Mouse (Mus musculus) intestine, embryonic 14.5 days (tissue): Measurements from ENCODE around the gene Olfr801. TPM values are rescaled to one million over a fixed set of nuclear protein-coding genes. Genes with fewer than 3 reads are reported as not detected.

ENCODE experiments used
- ATAC-seq: fragments of 200-750 bp; cut with Nextera tagmentation; replicated peaks from 2 replicates; pipeline ENCODE4 v1.8.0; 2017; ENCODE audit warnings: low read depth, moderate number of reproducible peaks, moderate TSS enrichment, moderate library complexity; ENCODE audit not compliant: low FRiP score, low TSS enrichment
- DNase-seq: peaks from one replicate; pipeline ENCODE4 v3.0.0-alpha.2; 2018; ENCODE audit warnings: low spot score
- H3K27ac ChIP-seq: fragments of 300-500 bp; sonication (generic); 2 replicates; pipeline ENCODE4 v1.5.1; 2014; ENCODE audit warnings: low read depth, mild to moderate bottlenecking, control low read depth
- H3K27me3 ChIP-seq: fragments of 300-500 bp; sonication (generic); replicated peaks from 2 replicates; pipeline ENCODE4 v1.6.1; 2014; ENCODE audit warnings: low read length, control low read depth; ENCODE audit not compliant: control insufficient read depth, insufficient read depth
- H3K36me3 ChIP-seq: fragments of 300-500 bp; sonication (generic); 2 replicates; pipeline ENCODE4 v1.6.1; 2014; ENCODE audit warnings: low read length, control low read depth; ENCODE audit not compliant: control insufficient read depth, insufficient read depth
- H3K4me1 ChIP-seq: fragments of 300-500 bp; sonication (generic); replicated peaks from 2 replicates; pipeline ENCODE4 v1.6.1; 2014; ENCODE audit warnings: low read length, control low read depth, mixed read lengths; ENCODE audit not compliant: control insufficient read depth, insufficient read depth
- H3K4me2 ChIP-seq: fragments of 300-500 bp; sonication (generic); 2 replicates; pipeline ENCODE4 v1.6.1; 2014; ENCODE audit warnings: low read length
- H3K4me3 ChIP-seq: fragments of 300-500 bp; sonication (generic); 2 replicates; pipeline ENCODE4 v1.5.1; 2014; ENCODE audit warnings: low read depth, low read length, control low read depth, mixed read lengths
- H3K9ac ChIP-seq: fragments of 300-500 bp; sonication (generic); 2 replicates; pipeline ENCODE4 v1.6.1; 2014; ENCODE audit warnings: mild to moderate bottlenecking, low read length
- H3K9me3 ChIP-seq: fragments of 300-500 bp; sonication (generic); 2 replicates; pipeline ENCODE4 v1.6.1; 2016; ENCODE audit warnings: low read length, control low read depth; ENCODE audit not compliant: control insufficient read depth
- WGBS: fragments of 180-500 bp; shearing (Covaris S2); extraction: QIAGEN DNeasy Blood & Tissue Kit; methylation state at CpG from one replicate; pipeline ENCODE4 v1.1.7; 2014; 5-methylcytosine and 5-hydroxymethylcytosine counted together
- polyA plus RNA-seq: library from polyadenylated mRNA; unstranded; fragments of >200 nt; fragmentation: Nextera tagmentation; extraction: Ambion mirVana; gene quantifications from 2 replicates; pipeline ENCODE4 v1.2.1, GENCODE M21; 2014

Olfr801 gene
- polyA plus RNA-seq, 1 experiment from 2014 or later = not detected

GRCm38 (mm10) chr10:129621724-129622123 is 51.9 kb downstream of the Olfr801 start:
- H3K4me2 ChIP-seq = no peak overlapping the region
- DNase-seq (no peak), ATAC-seq (no peak)
- H3K4me1 ChIP-seq = no peaks in the 10 kb centered on the region
- WGBS = 24% methylated on average over 1 of the region's 1 CpGs
- H3K27ac ChIP-seq = no peak overlapping the region
- no peak overlapping the region for H3K4me3 ChIP-seq
- H3K9ac ChIP-seq = no peak overlapping the region
- H3K9me3 ChIP-seq = no peaks in the 10 kb centered on the region
- no peaks in the 10 kb centered on the region for H3K36me3 ChIP-seq
- no peaks in the 10 kb centered on the region for H3K27me3 ChIP-seq

Other genes starting within 250 kb of the Olfr801 start
- not detected in 2 replicates for gene Olfr786, start 246.6 kb downstream of the Olfr801 start, polyA plus RNA-seq
- not detected in 2 replicates for gene Olfr787, start 212.0 kb downstream of the Olfr801 start, polyA plus RNA-seq
- not detected in 2 replicates for gene Olfr788, start 202.9 kb downstream of the Olfr801 start, polyA plus RNA-seq
- gene Olfr789, start 189.1 kb downstream of the Olfr801 start, polyA plus RNA-seq = not detected in 2 replicates
- not detected in 2 replicates for gene Olfr790, start 175.4 kb downstream of the Olfr801 start, polyA plus RNA-seq
- gene Olfr791, start 152.1 kb downstream of the Olfr801 start, polyA plus RNA-seq = not detected in 2 replicates
- not detected in 2 replicates for gene Olfr792, start 134.7 kb downstream of the Olfr801 start, polyA plus RNA-seq
- not detected in 2 replicates for gene Olfr794, start 106.2 kb downstream of the Olfr801 start, polyA plus RNA-seq
- not detected in 2 replicates for gene Olfr796, start 61.3 kb downstream of the Olfr801 start, polyA plus RNA-seq
- not detected in 2 replicates for gene Olfr798, start 45.9 kb downstream of the Olfr801 start, polyA plus RNA-seq
- gene Olfr799, start 36.4 kb downstream of the Olfr801 start, polyA plus RNA-seq = not detected in 2 replicates
- not detected in 2 replicates for gene Olfr800, start 16.2 kb downstream of the Olfr801 start, polyA plus RNA-seq
- not detected in 2 replicates for gene Olfr802, start 14.3 kb upstream of the Olfr801 start, polyA plus RNA-seq
- not detected in 2 replicates for gene Olfr803, start 20.4 kb upstream of the Olfr801 start, polyA plus RNA-seq
- gene Olfr804, start 29.3 kb upstream of the Olfr801 start, polyA plus RNA-seq = not detected in 2 replicates
- not detected in 2 replicates for gene Olfr805, start 55.5 kb upstream of the Olfr801 start, polyA plus RNA-seq
- gene Olfr806, start 68.1 kb upstream of the Olfr801 start, polyA plus RNA-seq = not detected in 2 replicates
- gene Olfr807, start 83.9 kb upstream of the Olfr801 start, polyA plus RNA-seq = not detected in 2 replicates
- not detected in 2 replicates for gene Olfr808, start 91.6 kb upstream of the Olfr801 start, polyA plus RNA-seq
- gene Olfr809, start 100.8 kb upstream of the Olfr801 start, polyA plus RNA-seq = not detected in 2 replicates
- not detected in 2 replicates for gene Olfr810, start 121.1 kb upstream of the Olfr801 start, polyA plus RNA-seq
- not detected in 2 replicates for gene Olfr811, start 130.5 kb upstream of the Olfr801 start, polyA plus RNA-seq
- not detected in 2 replicates for gene Olfr812, start 172.2 kb upstream of the Olfr801 start, polyA plus RNA-seq
- not detected in 2 replicates for gene Olfr813, start 181.5 kb upstream of the Olfr801 start, polyA plus RNA-seq
- gene Olfr814, start 206.0 kb upstream of the Olfr801 start, polyA plus RNA-seq = not detected in 2 replicates
- gene Olfr815, start 232.0 kb upstream of the Olfr801 start, polyA plus RNA-seq = not detected in 2 replicates
- gene Olfr816, start 241.7 kb upstream of the Olfr801 start, polyA plus RNA-seq = not detected in 2 replicates